Mouse (Mus musculus): ENCODE measurements around the gene Gtf2i.

Gtf2i gene

GRCm38 (mm10) chr5:134243661-134244436 lies 70.7 kb downstream of the Gtf2i start:
- DNase-seq (ENCODE audit: low read depth, low spot score) = no peak

GRCm38 (mm10) chr5:134241831-134242230 lies 72.7 kb downstream of the Gtf2i start:
- DNase-seq (ENCODE audit: low read depth, low spot score) = no peak

DNA sequence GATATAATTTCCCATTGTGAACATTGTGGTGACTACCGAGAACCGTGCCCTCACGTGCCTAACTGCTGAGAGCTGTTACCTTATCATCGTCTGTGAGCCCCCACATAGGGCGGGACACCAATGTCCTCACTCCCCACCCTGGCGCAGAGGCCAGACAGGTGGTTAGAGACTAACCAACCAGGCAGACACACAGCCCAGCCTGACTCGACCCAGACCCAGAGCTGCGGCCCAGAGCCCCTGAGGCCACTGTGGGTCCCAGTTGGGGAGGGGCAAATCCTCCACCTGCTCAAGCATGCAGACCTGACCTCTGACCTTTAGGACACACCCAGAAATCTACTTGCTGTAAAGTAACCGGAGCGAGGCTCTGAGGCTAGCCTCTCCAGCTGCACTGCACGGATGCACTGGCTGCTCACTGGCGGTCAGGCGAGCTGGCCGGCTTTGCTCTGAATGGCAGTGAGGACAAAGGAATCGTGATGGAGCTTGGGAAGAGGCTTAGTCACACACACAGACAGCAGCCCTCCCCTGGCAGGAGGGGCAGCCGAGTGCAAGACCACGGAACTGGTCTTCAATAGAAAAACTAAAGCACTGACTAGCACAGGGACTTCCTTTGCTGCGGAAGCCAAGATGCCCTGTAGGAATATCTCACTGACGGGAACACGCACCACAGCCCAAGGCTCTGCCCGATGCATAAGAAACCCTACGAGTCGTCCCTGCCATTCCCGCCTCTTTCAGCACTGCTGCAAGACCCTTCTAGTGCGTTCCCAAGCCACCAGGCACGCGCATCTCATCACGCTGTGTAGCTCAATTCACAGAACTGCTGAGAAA lies 76.4 kb downstream of the Gtf2i start:
- DNase-seq (ENCODE audit: low read depth, low spot score) = no peak

- DNase-seq (ENCODE audit: low read depth, low spot score) = no peak
These were observed 77.1 kb downstream of the Gtf2i start for GRCm38 (mm10) chr5:134237508-134237907.

DNA sequence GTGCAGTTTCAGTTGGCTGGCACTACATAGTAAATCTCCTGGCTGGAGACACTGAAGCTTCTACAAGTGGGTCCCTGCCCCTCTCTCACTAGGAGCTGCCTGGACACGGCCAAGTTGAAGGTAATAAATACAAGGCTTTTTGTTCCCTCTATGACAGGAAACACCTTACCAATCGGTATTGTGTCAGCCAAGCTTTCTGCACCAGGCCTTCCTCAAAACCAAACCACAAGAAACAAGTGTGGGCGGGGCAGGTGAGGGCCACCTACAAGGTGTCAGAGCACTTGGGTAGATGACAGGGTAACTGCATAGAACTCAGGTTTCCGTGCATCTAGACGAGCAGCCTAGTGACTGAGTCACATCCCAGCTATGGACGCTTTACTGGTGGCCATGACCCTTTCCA lies 77.8 kb downstream of the Gtf2i start:
- no peak for DNase-seq (ENCODE audit: low read depth, low spot score)

GRCm38 (mm10) chr5:134236241-134236640 lies 78.3 kb downstream of the Gtf2i start:
- DNase-seq (ENCODE audit: low read depth, low spot score) = no peak

GRCm38 (mm10) chr5:134235111-134235510 lies 79.4 kb downstream of the Gtf2i start:
- peak; percentile 56 for DNase-seq (ENCODE audit: low read depth, low spot score)

GRCm38 (mm10) chr5:134234205-134234604 lies 80.4 kb downstream of the Gtf2i start:
- no peak for DNase-seq (ENCODE audit: low read depth, low spot score)

GRCm38 (mm10) chr5:134233244-134233651 lies 81.3 kb downstream of the Gtf2i start:
- no peak for DNase-seq (ENCODE audit: low read depth, low spot score)

DNA sequence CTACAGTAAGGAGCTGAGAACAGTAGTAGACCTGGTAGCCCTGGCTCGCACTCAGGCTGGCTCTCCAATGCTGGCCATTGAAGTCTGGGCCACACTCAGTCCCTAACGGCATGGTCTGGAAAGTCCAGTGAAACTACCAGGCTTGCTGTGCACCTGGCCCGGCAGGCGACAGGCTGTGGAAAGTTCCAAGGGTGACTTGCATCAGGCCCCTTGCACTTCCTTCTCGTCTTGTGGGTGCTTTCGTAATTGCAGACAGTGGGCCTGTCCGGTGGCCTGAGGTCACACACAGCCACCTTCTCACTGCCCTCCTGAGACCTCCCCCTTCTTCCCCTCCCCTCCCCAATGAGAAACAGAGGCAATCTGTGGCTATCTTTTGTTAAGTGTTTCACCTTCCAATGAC lies 82.0 kb downstream of the Gtf2i start:
- DNase-seq (ENCODE audit: low read depth, low spot score) = no peak

- no peak for DNase-seq (ENCODE audit: low read depth, low spot score)
These were observed 82.4 kb downstream of the Gtf2i start for GRCm38 (mm10) chr5:134232111-134232510.

DNA sequence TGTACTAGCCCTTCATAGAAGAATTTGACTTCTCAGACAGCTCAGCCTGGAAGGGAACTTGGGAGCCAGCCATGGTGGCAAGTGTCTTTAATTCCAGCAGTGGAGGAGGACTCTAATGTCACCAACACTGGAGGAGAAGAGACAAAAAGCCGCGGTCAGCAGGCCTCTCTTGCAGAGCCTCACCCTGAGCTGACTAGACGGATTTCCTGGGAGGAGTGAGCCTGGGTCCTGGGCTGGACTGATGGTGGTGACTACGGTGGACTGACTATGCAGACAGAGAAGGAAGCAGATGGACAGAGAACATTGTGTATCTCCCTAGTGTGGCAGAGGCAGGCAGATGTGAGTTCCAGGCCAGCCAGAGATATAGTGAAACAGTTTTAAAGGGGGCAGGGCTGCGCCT lies 83.2 kb downstream of the Gtf2i start:
- no peak for DNase-seq (ENCODE audit: low read depth, low spot score)

DNA sequence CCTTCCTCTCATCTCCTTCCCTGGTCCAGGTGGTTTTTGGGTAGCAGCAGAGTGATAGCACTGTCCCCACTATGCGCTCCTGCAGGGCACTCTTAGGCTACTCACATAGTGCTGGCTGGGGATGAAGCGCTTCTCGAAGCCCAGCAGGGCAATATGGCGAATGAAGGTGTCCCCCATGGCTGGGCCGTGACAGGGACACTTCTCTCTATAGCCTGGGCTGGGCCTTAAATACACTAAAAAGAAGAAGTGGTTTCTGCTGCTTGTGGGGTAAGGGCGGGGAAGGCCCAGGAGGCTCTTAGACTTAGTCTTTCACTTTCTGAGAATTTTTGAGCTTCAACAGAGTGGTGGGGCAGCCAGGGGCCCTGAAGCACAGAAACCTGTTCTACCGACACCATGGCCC lies 85.2 kb downstream of the Gtf2i start, which contains the start of gene Ncf1:
TSS of gene Ncf1 (minus strand) at position 235 of the 400 bp plus-strand sequence.
- no peak for DNase-seq (ENCODE audit: low read depth, low spot score)

- no peak for DNase-seq (ENCODE audit: low read depth, low spot score)
These were observed 86.3 kb downstream of the Gtf2i start for GRCm38 (mm10) chr5:134228249-134228638.

DNA sequence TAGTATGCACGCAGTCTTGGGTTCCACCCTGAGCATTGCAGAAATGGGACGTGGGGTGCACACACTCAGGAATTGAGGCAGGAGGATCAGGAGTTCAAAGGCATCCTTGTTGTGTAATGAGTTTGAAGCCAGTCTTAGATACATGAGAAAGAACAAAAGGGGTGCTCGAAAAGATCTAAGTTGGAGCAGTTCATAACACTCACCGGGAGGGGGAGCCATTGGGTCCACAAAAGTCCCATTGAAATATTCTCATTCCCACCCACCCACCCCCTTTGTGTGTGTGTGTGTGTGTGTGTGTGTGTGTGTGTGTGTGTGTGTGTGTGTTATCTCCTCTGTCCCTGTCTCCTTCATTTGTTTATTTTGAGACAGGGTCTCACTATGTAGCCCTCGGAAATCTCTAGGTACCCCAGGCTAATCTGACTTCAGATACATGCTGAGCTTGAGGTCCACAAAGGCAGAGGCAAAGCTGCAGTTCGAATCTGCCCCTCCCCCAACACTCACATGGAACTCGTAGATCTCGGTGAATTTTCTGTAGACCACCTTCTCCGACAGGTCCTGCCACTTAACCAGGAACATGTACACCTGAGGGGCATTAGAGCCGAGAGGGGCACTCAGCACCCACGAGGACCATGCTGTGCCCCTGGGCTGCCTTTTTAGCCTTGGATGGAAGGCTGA lies 86.8 kb downstream of the Gtf2i start:
- DNase-seq (ENCODE audit: low read depth, low spot score) = peak; percentile 51

- no peak for DNase-seq (ENCODE audit: low read depth, low spot score)
These were observed 87.6 kb downstream of the Gtf2i start for GRCm38 (mm10) chr5:134226946-134227345.

GRCm38 (mm10) chr5:134225110-134225901 lies 89.3 kb downstream of the Gtf2i start:
- DNase-seq (ENCODE audit: low read depth, low spot score) = no peak

GRCm38 (mm10) chr5:134221708-134222150 lies 92.8 kb downstream of the Gtf2i start:
- no peak for DNase-seq (ENCODE audit: low read depth, low spot score)

DNA sequence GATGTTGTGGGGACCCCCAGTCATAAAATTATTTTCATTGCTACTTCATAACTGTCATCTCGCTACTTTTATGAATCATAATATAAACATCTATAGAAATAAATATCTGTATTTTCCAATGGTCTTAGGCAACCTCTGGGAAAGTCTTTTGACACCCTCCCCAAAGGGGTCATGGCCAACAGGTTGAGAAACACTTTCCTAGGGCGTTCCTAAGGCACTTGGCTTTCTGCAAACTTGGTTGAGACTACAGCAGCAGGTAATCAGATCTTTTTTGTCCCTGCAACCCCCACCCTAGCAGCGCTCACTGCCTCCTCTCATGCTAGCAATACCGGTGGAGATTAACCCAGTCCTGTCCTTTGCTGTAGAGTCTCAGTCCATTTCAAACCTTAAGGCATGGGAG lies 93.3 kb downstream of the Gtf2i start:
- no peak for DNase-seq (ENCODE audit: low read depth, low spot score)

DNA sequence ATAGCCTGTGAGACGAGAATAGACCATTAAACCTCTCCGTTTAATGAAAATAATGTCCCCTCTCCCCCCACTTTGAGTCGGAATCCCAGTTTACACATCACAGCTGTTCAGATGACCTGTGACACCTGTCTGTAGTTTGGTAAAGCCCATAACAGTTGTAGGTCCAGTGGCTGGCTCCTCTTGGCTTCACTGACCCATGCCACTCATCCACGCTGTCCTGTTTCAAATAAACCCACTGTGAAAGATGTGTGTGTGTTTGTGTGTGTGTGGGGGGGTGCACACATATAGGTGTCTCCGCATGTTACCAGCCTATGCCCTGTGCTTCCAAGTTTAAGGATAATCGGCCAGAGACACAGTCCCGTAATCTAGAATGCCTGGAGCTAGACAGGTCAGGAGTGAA lies 96.7 kb downstream of the Gtf2i start:
- no peak for DNase-seq (ENCODE audit: low read depth, low spot score)

Measured in forelimb bud, embryonic 11.5 days (tissue).